Mouse (Mus musculus): Measurements from ENCODE around the gene 5730522E02Rik. TPM values are rescaled to one million over a fixed set of nuclear protein-coding genes. Genes with fewer than 3 reads are reported as not detected.

5730522E02Rik gene
- polyA plus RNA-seq, 1 experiment from 2014 or later, result 12.8 TPM

- ATAC-seq, result no peak
- Histone ChIP-seq H3K9me3 (replicated peaks; ENCODE audit: control insufficient read depth, low read length, poor library complexity, severe bottlenecking) (no peaks in the 10 kb centered on the region), H3K36me3 (ENCODE audit: control insufficient read depth, insufficient read depth, low read length) (no peaks in the 10 kb centered on the region), H3K27me3 (ENCODE audit: control insufficient read depth, insufficient read depth, low read depth, low read length) (no peaks in the 10 kb centered on the region), H3K27ac (ENCODE audit: low read length) (no peak overlapping the region), H3K4me3 (ENCODE audit: low read depth, low read length) (no peak overlapping the region), H3K9ac (ENCODE audit: low read depth, low read length) (no peak overlapping the region), H3K4me1 (ENCODE audit: control insufficient read depth, insufficient read depth, low read length) (no peaks in the 10 kb centered on the region), H3K4me2 (ENCODE audit: low read length) (no peak overlapping the region)
- WGBS, result 47% methylated on average over 2 of the region's 2 CpGs
These were observed 500.0 kb downstream of the 5730522E02Rik start for GRCm38 (mm10) chr11:25710559-25710958.

GRCm38 (mm10) chr11:25709892-25710291, 500.7 kb downstream of the 5730522E02Rik start:
- Histone ChIP-seq H3K27ac (ENCODE audit: low read length) (no peak overlapping the region), H3K9ac (ENCODE audit: low read depth, low read length) (no peak overlapping the region), H3K4me3 (ENCODE audit: low read depth, low read length) (no peak overlapping the region), H3K4me1 (ENCODE audit: control insufficient read depth, insufficient read depth, low read length) (no peaks in the 10 kb centered on the region), H3K36me3 (ENCODE audit: control insufficient read depth, insufficient read depth, low read length) (no peaks in the 10 kb centered on the region), H3K4me2 (ENCODE audit: low read length) (no peak overlapping the region), H3K9me3 (replicated peaks; ENCODE audit: control insufficient read depth, low read length, poor library complexity, severe bottlenecking) (no peaks in the 10 kb centered on the region), H3K27me3 (ENCODE audit: control insufficient read depth, insufficient read depth, low read depth, low read length) (no peaks in the 10 kb centered on the region)
- no peak for ATAC-seq
- WGBS, result 72% methylated on average over 4 of the region's 4 CpGs

DNA sequence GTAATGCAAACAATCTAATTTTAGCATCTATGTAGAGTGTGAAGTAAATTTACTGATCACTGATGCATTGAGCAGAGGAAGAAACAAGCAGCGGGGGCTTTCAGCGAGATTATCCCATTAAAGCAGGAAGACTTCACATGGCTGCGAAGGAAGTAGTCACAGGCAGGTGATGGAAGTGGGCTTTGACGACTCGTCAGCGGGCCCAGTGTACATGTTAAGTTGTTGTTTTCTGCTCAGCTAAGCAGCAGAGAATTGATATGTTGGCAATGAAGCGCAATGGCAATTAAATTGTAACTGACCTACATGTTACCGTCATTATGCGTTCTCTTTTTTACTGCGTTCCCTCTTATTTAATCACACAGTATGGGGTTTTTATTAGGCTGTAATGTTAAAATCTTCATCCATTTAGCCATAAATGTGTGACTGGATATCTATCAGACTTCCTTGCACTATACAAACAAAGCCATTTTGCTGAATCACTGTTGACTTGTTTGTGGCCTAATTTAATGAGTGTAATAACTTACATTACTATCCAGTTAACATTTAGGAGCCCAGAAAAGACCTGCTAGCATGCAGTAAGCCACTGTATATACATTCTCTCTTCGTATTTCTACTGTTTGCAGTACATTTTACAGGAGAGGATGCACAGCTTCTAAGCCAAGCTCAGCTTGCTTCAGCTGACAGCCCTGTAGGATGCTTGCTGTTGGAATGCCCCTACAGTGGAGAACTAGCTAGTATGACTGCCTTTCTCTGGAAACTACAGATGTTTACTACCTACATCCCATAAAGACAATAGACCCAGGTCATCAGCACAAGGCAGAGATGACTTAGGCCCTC, 506.0 kb downstream of the 5730522E02Rik start:
- ATAC-seq, result 0 out of 2 replicates have a peak, but pooled peaks have one; percentile 34
- Histone ChIP-seq H3K27ac (ENCODE audit: low read length) (no peak overlapping the region), H3K4me2 (ENCODE audit: low read length) (no peak overlapping the region)

GRCm38 (mm10) chr11:25702791-25703190, 507.8 kb downstream of the 5730522E02Rik start:
- no peak for ATAC-seq
- H3K27me3 ChIP-seq (ENCODE audit: control insufficient read depth, insufficient read depth, low read depth, low read length), result no peaks in the 10 kb centered on the region
- 65% methylated on average over 3 of the region's 3 CpGs for WGBS

More for the DNA sequence above, 506.0 kb downstream of the 5730522E02Rik start:
- Histone ChIP-seq H3K9ac (ENCODE audit: low read depth, low read length) (0 out of 2 replicates have a peak overlapping the region, but pooled peaks have one; percentile 4), H3K4me1 (ENCODE audit: control insufficient read depth, insufficient read depth, low read length) (0 out of 2 replicates have a peak, but pooled peaks cover 8% of the 10 kb centered on the region), H3K4me3 (ENCODE audit: low read depth, low read length) (no peak overlapping the region), H3K27me3 (ENCODE audit: control insufficient read depth, insufficient read depth, low read depth, low read length) (no peaks in the 10 kb centered on the region), H3K9me3 (replicated peaks; ENCODE audit: control insufficient read depth, low read length, poor library complexity, severe bottlenecking) (no peaks in the 10 kb centered on the region), H3K36me3 (ENCODE audit: control insufficient read depth, insufficient read depth, low read length) (no peaks in the 10 kb centered on the region)
- WGBS, result 44% methylated on average over 11 of the region's 11 CpGs

GRCm38 (mm10) chr11:25697508-25698193, 512.9 kb downstream of the 5730522E02Rik start:
- peak; percentile 86 for ATAC-seq
- Histone ChIP-seq H3K27me3 (ENCODE audit: control insufficient read depth, insufficient read depth, low read depth, low read length) (no peaks in the 10 kb centered on the region), H3K4me3 (ENCODE audit: low read depth, low read length) (0 out of 2 replicates have a peak overlapping the region, but pooled peaks have one; percentile 6), H3K4me1 (ENCODE audit: control insufficient read depth, insufficient read depth, low read length) (peaks cover 13% of the 10 kb centered on the region), H3K27ac (ENCODE audit: low read length) (peak overlapping the region; percentile 73), H3K36me3 (ENCODE audit: control insufficient read depth, insufficient read depth, low read length) (no peaks in the 10 kb centered on the region), H3K9me3 (replicated peaks; ENCODE audit: control insufficient read depth, low read length, poor library complexity, severe bottlenecking) (no peaks in the 10 kb centered on the region), H3K4me2 (ENCODE audit: low read length) (peak overlapping the region; percentile 34), H3K9ac (ENCODE audit: low read depth, low read length) (peak overlapping the region; percentile 2; the same call in 1 of the 2 replicates)
- 11% methylated on average over 6 of the region's 6 CpGs for WGBS

More at GRCm38 (mm10) chr11:25702791-25703190, 507.8 kb downstream of the 5730522E02Rik start:
- Histone ChIP-seq H3K27ac (ENCODE audit: low read length) (no peak overlapping the region), H3K9me3 (replicated peaks; ENCODE audit: control insufficient read depth, low read length, poor library complexity, severe bottlenecking) (no peaks in the 10 kb centered on the region), H3K36me3 (ENCODE audit: control insufficient read depth, insufficient read depth, low read length) (no peaks in the 10 kb centered on the region), H3K9ac (ENCODE audit: low read depth, low read length) (no peak overlapping the region), H3K4me2 (ENCODE audit: low read length) (no peak overlapping the region), H3K4me1 (ENCODE audit: control insufficient read depth, insufficient read depth, low read length) (0 out of 2 replicates have a peak, but pooled peaks cover 10% of the 10 kb centered on the region), H3K4me3 (ENCODE audit: low read depth, low read length) (no peak overlapping the region)

DNA sequence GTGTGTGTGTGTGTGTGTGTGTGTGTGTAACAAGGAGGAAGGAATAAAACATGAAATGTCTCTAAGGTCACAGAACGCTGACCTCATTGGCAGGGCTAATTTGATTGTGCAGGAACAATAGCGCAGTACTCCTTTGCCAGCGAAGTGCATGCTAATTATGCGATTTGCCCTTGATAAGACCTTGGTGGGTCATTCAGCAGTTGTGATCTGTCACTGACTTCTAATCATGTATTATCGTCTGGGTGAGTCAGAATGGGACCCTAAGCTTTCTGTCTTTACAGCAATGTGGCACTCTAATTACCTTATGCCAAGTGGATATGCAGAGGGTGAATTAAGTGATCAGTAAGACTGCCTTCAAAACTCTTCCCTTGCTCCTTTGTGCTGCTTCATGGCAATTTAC, 514.4 kb downstream of the 5730522E02Rik start:
- Histone ChIP-seq H3K4me2 (ENCODE audit: low read length) (no peak overlapping the region), H3K9ac (ENCODE audit: low read depth, low read length) (no peak overlapping the region), H3K9me3 (replicated peaks; ENCODE audit: control insufficient read depth, low read length, poor library complexity, severe bottlenecking) (no peaks in the 10 kb centered on the region), H3K4me3 (ENCODE audit: low read depth, low read length) (no peak overlapping the region), H3K4me1 (ENCODE audit: control insufficient read depth, insufficient read depth, low read length) (peaks cover 13% of the 10 kb centered on the region), H3K27me3 (ENCODE audit: control insufficient read depth, insufficient read depth, low read depth, low read length) (no peaks in the 10 kb centered on the region), H3K27ac (ENCODE audit: low read length) (peak overlapping the region; percentile 58), H3K36me3 (ENCODE audit: control insufficient read depth, insufficient read depth, low read length) (no peaks in the 10 kb centered on the region)
- no peak for ATAC-seq
- WGBS, result 28% methylated on average over 5 of the region's 5 CpGs

- H3K27me3 ChIP-seq (ENCODE audit: control insufficient read depth, insufficient read depth, low read depth, low read length), result no peaks in the 10 kb centered on the region
- H3K27ac ChIP-seq (ENCODE audit: low read length), result no peak overlapping the region
- H3K4me3 ChIP-seq (ENCODE audit: low read depth, low read length), result no peak overlapping the region
- no peaks in the 10 kb centered on the region for H3K36me3 ChIP-seq (ENCODE audit: control insufficient read depth, insufficient read depth, low read length)
- no peaks in the 10 kb centered on the region for H3K4me1 ChIP-seq (ENCODE audit: control insufficient read depth, insufficient read depth, low read length)
- no peak for ATAC-seq
- 93% methylated on average over 4 of the region's 4 CpGs for WGBS
- H3K9me3 ChIP-seq (replicated peaks; ENCODE audit: control insufficient read depth, low read length, poor library complexity, severe bottlenecking), result no peaks in the 10 kb centered on the region
- H3K9ac ChIP-seq (ENCODE audit: low read depth, low read length), result no peak overlapping the region
- H3K4me2 ChIP-seq (ENCODE audit: low read length), result no peak overlapping the region
These were observed 525.8 kb downstream of the 5730522E02Rik start for GRCm38 (mm10) chr11:25684731-25685130.

DNA sequence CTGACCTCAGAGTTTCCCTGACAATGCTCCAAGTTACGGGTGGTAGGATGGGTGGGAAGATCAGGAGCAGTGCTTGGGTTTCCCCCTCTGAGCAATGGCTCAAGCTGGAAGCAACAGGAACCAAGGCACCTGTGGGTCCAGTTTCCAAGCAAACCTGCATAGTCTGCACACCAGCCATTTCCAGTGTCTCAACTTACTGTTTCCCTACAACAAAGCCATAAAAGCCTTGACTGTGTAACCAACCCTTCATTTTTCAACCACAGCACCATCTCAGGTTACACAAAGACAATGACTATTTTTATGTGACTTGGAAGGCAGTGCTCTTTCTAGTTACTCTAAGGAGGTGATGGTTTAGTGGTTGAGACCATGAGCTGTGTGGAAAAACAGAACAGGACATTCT, 530.7 kb downstream of the 5730522E02Rik start:
- no peak overlapping the region for H3K4me3 ChIP-seq (ENCODE audit: low read depth, low read length)
- H3K9ac ChIP-seq (ENCODE audit: low read depth, low read length), result no peak overlapping the region
- no peak overlapping the region for H3K27ac ChIP-seq (ENCODE audit: low read length)
- no peaks in the 10 kb centered on the region for H3K4me1 ChIP-seq (ENCODE audit: control insufficient read depth, insufficient read depth, low read length)
- H3K27me3 ChIP-seq (ENCODE audit: control insufficient read depth, insufficient read depth, low read depth, low read length), result no peaks in the 10 kb centered on the region
- no peak for ATAC-seq
- H3K36me3 ChIP-seq (ENCODE audit: control insufficient read depth, insufficient read depth, low read length), result no peaks in the 10 kb centered on the region
- H3K4me2 ChIP-seq (ENCODE audit: low read length), result no peak overlapping the region
- 86% methylated on average over 1 of the region's 1 CpGs for WGBS
- H3K9me3 ChIP-seq (replicated peaks; ENCODE audit: control insufficient read depth, low read length, poor library complexity, severe bottlenecking), result no peaks in the 10 kb centered on the region

DNA sequence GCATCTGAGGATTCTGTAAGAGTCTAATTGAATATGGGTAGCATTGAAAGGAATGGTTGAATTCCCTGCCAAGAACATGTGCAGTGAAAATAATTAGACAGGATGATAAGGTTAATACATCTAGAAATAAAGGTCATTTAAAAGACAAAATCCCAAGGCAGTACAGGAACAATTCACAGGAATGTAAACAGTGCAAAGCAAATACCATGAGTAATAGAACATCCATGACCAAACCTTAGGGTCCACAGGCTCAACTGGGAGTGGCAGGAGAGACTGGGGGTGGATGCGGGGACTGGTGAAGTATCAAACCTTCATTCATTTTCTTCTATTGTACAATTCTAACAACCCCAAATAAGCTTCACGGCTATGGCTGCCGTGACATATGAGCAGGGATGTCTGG, 536.4 kb downstream of the 5730522E02Rik start:
- no peaks in the 10 kb centered on the region for H3K27me3 ChIP-seq (ENCODE audit: control insufficient read depth, insufficient read depth, low read depth, low read length)
- no peak overlapping the region for H3K9ac ChIP-seq (ENCODE audit: low read depth, low read length)
- no peaks in the 10 kb centered on the region for H3K36me3 ChIP-seq (ENCODE audit: control insufficient read depth, insufficient read depth, low read length)
- H3K4me2 ChIP-seq (ENCODE audit: low read length), result no peak overlapping the region
- H3K9me3 ChIP-seq (replicated peaks; ENCODE audit: control insufficient read depth, low read length, poor library complexity, severe bottlenecking), result no peaks in the 10 kb centered on the region
- no peaks in the 10 kb centered on the region for H3K4me1 ChIP-seq (ENCODE audit: control insufficient read depth, insufficient read depth, low read length)
- WGBS, result 85% methylated on average over 3 of the region's 3 CpGs
- no peak overlapping the region for H3K4me3 ChIP-seq (ENCODE audit: low read depth, low read length)
- no peak overlapping the region for H3K27ac ChIP-seq (ENCODE audit: low read length)
- no peak for ATAC-seq
